Mouse (Mus musculus): Measurements from ENCODE around the gene Marcksl1. TPM values are rescaled to one million over a fixed set of nuclear protein-coding genes. Genes with fewer than 3 reads are reported as not detected.

Gene Marcksl1
- polyA plus RNA-seq, 1 experiment from 2014 or later = 1,591 TPM

DNA sequence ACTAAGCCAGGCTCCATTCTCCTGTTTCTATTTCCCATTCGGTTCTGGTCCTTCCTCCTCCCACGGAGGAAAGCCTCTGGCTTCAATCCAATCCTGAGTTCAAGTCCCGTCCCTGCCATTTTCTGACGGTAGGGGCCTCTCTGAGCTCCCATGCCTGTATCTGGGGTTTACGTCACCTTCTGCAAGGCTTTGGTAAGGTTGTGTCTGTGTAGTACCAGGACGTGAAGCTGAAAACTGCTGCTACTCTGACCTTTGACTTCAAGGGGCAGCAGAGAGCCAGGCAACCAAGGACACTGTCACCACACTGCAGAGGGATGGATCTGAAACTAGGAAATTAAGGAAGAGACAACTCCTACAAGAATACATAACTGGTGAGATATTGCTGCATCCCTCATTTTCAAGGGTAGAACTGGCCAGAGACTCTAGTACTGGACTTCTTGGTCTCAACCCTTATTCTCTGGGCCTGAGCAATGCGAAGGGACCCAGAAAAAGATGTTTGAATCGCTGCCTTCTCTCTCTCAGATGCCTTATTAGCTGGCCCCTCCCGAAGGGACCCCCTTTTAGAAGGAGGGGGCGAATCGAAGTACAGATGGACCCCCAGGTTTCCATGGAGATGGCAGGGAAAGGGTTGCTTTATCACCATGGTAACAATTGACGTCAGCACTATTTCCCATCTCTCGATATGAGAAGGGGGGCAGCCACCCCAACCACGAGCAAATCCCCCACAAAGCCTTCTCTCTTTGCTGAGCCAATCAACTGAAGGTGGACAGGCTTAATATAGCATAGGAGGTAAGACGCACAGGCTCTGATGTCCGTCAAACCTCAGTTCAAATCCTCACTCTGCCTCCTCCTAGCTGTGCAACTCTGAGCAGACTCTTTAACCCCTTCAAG lies 17.5 kb upstream of the Marcksl1 start:
- ATAC-seq (ENCODE audit: insufficient number of reproducible peaks, low FRiP score, low TSS enrichment, low read depth) (no peak), DNase-seq (ENCODE audit: low spot score) (no peak)
- no peak overlapping the region for H3K9ac ChIP-seq (ENCODE audit: low read length)
- no peaks in the 10 kb centered on the region for H3K36me3 ChIP-seq (ENCODE audit: control insufficient read depth, insufficient read depth, low read length)
- no peaks in the 10 kb centered on the region for H3K9me3 ChIP-seq (ENCODE audit: control insufficient read depth, low read length)
- peaks cover 13% of the 10 kb centered on the region for H3K4me1 ChIP-seq (ENCODE audit: control insufficient read depth, insufficient read depth, low read length)
- no peak overlapping the region for H3K4me3 ChIP-seq (ENCODE audit: low read depth, low read length)
- WGBS = 40% methylated on average over 16 of the region's 16 CpGs
- no peak overlapping the region for H3K27ac ChIP-seq (replicated peaks; ENCODE audit: low read depth, low read length)
- H3K27me3 ChIP-seq (ENCODE audit: control insufficient read depth, insufficient read depth, low read length) = peaks cover 14% of the 10 kb centered on the region
- no peak overlapping the region for H3K4me2 ChIP-seq (ENCODE audit: low read depth, severe bottlenecking)

DNA sequence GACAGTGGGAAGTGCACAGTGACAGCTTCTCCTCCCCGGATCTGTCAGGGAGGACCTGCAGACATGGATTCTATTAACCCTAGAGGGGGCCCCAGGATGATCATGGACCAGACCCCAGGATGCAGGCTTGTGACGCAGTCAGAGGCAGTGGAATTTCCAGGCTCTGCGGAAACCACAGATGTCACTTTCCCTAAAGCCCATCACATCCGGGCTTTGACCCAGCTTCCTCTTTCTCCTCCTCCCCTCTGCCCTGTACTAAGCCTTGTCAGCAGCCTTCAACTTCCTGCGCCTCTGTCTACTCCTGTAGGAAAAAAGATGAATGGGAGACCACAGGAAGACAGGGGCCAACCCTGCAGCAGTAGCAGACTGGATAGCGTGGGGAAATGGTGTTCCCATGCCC lies 16.8 kb upstream of the Marcksl1 start:
- peaks cover 7% of the 10 kb centered on the region for H3K27me3 ChIP-seq (ENCODE audit: control insufficient read depth, insufficient read depth, low read length)
- H3K4me3 ChIP-seq (ENCODE audit: low read depth, low read length) = no peak overlapping the region
- no peak overlapping the region for H3K27ac ChIP-seq (replicated peaks; ENCODE audit: low read depth, low read length)
- no peak overlapping the region for H3K4me2 ChIP-seq (ENCODE audit: low read depth, severe bottlenecking)
- H3K9me3 ChIP-seq (ENCODE audit: control insufficient read depth, low read length) = no peaks in the 10 kb centered on the region
- ATAC-seq (ENCODE audit: insufficient number of reproducible peaks, low FRiP score, low TSS enrichment, low read depth) (no peak), DNase-seq (ENCODE audit: low spot score) (no peak)
- 41% methylated on average over 6 of the region's 6 CpGs for WGBS
- no peak overlapping the region for H3K9ac ChIP-seq (ENCODE audit: low read length)
- H3K36me3 ChIP-seq (ENCODE audit: control insufficient read depth, insufficient read depth, low read length) = no peaks in the 10 kb centered on the region
- peaks cover 6% of the 10 kb centered on the region for H3K4me1 ChIP-seq (ENCODE audit: control insufficient read depth, insufficient read depth, low read length)

DNA sequence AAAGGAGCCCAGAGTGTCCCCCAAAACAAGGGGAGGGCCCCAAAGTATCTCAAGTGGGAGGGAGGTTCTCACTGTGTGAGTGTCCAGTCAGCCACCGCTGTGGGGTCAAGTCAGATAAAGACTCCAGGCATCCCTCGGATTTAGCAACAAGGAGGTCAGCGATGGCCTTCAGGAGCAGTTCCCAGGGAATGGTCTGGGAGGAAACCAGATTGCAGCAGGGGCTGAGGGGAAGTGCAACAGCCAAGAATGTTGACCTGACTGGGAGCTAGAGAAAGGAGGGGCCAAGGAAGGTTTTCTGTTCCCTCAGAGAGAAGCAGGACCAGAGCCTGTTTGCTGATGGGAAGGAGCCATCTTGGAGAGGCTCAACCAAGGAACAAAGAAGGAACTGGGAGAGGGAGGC lies 14.4 kb upstream of the Marcksl1 start:
- DNase-seq (ENCODE audit: low spot score) (no peak), ATAC-seq (ENCODE audit: insufficient number of reproducible peaks, low FRiP score, low TSS enrichment, low read depth) (no peak)
- Histone ChIP-seq H3K9ac (ENCODE audit: low read length) (no peak overlapping the region), H3K4me3 (ENCODE audit: low read depth, low read length) (no peak overlapping the region), H3K4me1 (ENCODE audit: control insufficient read depth, insufficient read depth, low read length) (peaks cover 5% of the 10 kb centered on the region; the same call in 1 of the 2 replicates), H3K27me3 (ENCODE audit: control insufficient read depth, insufficient read depth, low read length) (no peaks in the 10 kb centered on the region), H3K4me2 (ENCODE audit: low read depth, severe bottlenecking) (no peak overlapping the region), H3K9me3 (ENCODE audit: control insufficient read depth, low read length) (no peaks in the 10 kb centered on the region), H3K27ac (replicated peaks; ENCODE audit: low read depth, low read length) (no peak overlapping the region), H3K36me3 (ENCODE audit: control insufficient read depth, insufficient read depth, low read length) (no peaks in the 10 kb centered on the region)
- WGBS = 77% methylated on average over 3 of the region's 3 CpGs

DNA sequence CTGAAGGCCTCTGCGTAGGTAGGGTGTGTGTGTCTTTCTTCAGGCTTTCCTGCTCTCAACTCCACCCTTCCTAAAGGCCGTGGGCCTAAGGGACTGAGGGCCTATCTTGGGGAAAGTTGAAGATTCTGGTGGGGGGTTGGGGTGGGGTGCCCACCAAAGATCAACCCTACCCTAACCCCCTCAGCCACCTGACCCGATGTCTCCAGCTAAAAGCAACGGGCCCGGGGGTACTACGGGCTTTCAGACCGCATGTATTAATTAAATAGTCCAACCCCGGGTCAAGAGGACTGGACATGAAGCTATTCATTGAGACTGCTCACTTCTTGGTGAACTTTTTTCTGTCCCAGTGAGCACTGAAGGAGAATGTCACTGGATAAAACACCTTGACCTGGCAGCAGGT lies 13.4 kb upstream of the Marcksl1 start:
- WGBS = 80% methylated on average over 8 of the region's 8 CpGs
- Histone ChIP-seq H3K4me3 (ENCODE audit: low read depth, low read length) (no peak overlapping the region), H3K4me2 (ENCODE audit: low read depth, severe bottlenecking) (peak overlapping the region; percentile 53), H3K9me3 (ENCODE audit: control insufficient read depth, low read length) (no peaks in the 10 kb centered on the region), H3K4me1 (ENCODE audit: control insufficient read depth, insufficient read depth, low read length) (peaks cover 5% of the 10 kb centered on the region; the same call in 1 of the 2 replicates), H3K27me3 (ENCODE audit: control insufficient read depth, insufficient read depth, low read length) (no peaks in the 10 kb centered on the region), H3K9ac (ENCODE audit: low read length) (no peak overlapping the region; the same call in 1 of the 2 replicates), H3K27ac (replicated peaks; ENCODE audit: low read depth, low read length) (peak overlapping the region; percentile 70; the same call in 1 of the 2 replicates), H3K36me3 (ENCODE audit: control insufficient read depth, insufficient read depth, low read length) (no peaks in the 10 kb centered on the region)
- ATAC-seq (ENCODE audit: insufficient number of reproducible peaks, low FRiP score, low TSS enrichment, low read depth) = no peak
- DNase-seq (ENCODE audit: low spot score) = no peak

DNA sequence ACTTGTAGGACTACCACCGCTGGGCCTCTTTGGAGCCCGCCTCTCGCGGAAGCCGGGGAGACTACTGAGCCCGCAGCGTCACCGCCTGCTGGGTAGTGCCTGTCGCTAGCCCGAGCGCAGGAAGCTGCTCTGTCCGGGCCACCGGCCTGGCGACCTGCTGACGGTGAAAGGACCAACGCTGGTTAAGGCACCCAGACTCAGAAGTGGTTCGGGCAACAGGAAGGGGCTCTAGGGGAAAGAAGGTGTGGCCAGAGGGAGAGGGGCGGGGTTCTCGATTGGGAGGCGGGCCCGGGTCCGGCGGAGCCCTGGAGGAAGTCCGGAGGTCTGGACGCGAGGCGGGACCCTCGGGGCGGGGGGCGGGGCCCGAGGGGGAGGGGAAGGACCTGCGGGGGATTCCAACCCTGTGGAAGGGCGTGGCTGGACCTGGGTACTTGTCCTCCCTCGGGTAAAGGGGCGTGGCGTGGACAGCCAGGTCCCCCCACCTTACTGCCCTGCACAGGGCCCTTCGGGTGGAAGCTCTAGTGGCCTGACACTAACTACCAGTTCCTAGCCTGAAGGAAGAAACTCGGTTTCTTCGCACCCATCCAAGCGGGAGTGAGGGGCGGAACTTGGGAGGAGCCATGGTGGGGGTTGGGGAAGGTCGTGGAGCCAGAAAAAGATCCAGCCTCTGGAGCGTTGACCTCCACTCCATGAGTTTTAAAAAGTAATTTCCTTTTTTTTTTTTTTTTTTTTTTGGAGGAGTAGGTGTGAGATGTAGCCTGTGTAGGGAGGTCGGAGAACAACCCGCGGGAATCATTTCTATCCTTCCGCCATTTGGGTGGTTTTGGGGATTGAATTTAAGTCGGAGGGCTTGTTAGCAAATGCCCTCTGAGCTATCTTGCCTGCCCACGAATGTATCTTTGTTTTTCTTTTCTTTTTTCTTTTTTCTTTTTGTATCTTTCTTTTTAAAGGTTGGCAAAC lies 12.5 kb upstream of the Marcksl1 start:
- peak; percentile 96 for DNase-seq (ENCODE audit: low spot score)
- H3K4me2 ChIP-seq (ENCODE audit: low read depth, severe bottlenecking) = peak overlapping the region; percentile 53
- H3K9ac ChIP-seq (ENCODE audit: low read length) = peak overlapping the region; percentile 62
- 2% methylated on average over 47 of the region's 49 CpGs for WGBS
- H3K4me3 ChIP-seq (ENCODE audit: low read depth, low read length) = peak overlapping the region; percentile 41
- H3K4me1 ChIP-seq (ENCODE audit: control insufficient read depth, insufficient read depth, low read length) = peaks cover 5% of the 10 kb centered on the region; the same call in 1 of the 2 replicates
- H3K36me3 ChIP-seq (ENCODE audit: control insufficient read depth, insufficient read depth, low read length) = no peaks in the 10 kb centered on the region
- H3K27ac ChIP-seq (replicated peaks; ENCODE audit: low read depth, low read length) = peak overlapping the region; percentile 70
- ATAC-seq (ENCODE audit: insufficient number of reproducible peaks, low FRiP score, low TSS enrichment, low read depth) = peak; percentile 88
- H3K27me3 ChIP-seq (ENCODE audit: control insufficient read depth, insufficient read depth, low read length) = no peaks in the 10 kb centered on the region
- no peaks in the 10 kb centered on the region for H3K9me3 ChIP-seq (ENCODE audit: control insufficient read depth, low read length)

DNA sequence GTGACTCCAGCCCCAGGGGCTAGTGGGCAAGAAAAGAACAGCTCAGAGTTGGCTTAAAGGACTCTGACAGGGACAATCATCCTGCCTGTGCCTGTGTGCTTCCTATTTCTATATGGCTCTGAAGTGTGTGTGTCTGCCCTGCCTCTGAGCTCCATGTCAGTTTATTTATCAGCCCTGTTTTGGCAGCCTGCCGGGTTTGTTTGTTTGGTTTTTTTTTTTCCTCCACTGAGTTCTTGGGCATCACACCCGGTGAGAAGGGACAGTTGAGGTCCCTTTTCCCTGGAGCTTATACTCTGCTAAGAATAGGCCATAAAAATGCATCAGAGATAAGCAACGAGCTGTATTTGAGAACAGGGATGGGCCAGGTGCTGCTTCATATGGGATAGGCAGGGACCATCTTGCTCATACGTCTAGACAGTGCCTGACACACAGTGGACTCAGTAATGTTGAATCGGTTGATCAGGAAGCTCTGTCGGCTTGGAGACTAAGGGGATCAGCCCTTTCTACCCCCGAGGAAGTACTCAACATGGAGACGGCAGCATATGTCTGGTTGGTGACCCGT lies 11.0 kb upstream of the Marcksl1 start:
- Histone ChIP-seq H3K4me1 (ENCODE audit: control insufficient read depth, insufficient read depth, low read length) (no peaks in the 10 kb centered on the region; the same call in 1 of the 2 replicates), H3K4me3 (ENCODE audit: low read depth, low read length) (no peak overlapping the region), H3K9me3 (ENCODE audit: control insufficient read depth, low read length) (no peaks in the 10 kb centered on the region), H3K4me2 (ENCODE audit: low read depth, severe bottlenecking) (no peak overlapping the region), H3K36me3 (ENCODE audit: control insufficient read depth, insufficient read depth, low read length) (no peaks in the 10 kb centered on the region), H3K27me3 (ENCODE audit: control insufficient read depth, insufficient read depth, low read length) (no peaks in the 10 kb centered on the region), H3K27ac (replicated peaks; ENCODE audit: low read depth, low read length) (no peak overlapping the region), H3K9ac (ENCODE audit: low read length) (no peak overlapping the region)
- 73% methylated on average over 9 of the region's 9 CpGs for WGBS
- no peak for ATAC-seq (ENCODE audit: insufficient number of reproducible peaks, low FRiP score, low TSS enrichment, low read depth)
- DNase-seq (ENCODE audit: low spot score) = no peak

DNA sequence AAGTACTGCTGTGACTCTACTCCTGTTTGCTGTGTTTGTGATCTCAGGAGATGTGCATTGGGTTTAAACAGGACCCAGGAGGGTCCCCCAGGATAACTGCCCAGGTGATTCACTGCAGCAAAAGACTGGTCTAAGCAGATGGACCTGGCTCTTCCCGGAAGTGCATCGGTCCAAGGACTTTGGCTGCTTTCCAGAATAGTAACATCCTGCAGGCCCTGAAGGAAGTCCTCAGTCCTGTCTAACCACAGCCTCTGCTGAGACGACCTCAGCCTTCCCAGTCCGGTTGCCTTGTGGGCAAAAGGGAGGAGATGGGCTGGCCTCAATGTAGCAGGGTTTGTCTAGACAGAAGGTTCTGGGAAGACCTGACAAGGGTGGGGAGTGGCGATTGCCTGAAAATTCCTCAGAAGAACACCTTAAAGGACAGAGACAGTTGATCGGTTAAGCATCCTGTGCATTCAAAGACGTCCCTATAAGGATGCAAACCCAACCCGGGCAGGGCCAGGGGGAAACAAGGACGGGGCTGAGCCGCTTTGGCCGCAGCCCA lies 10.4 kb upstream of the Marcksl1 start:
- no peak overlapping the region for H3K9ac ChIP-seq (ENCODE audit: low read length)
- WGBS = 79% methylated on average over 11 of the region's 11 CpGs
- H3K27ac ChIP-seq (replicated peaks; ENCODE audit: low read depth, low read length) = no peak overlapping the region
- no peak overlapping the region for H3K4me3 ChIP-seq (ENCODE audit: low read depth, low read length)
- no peaks in the 10 kb centered on the region; the same call in 1 of the 2 replicates for H3K4me1 ChIP-seq (ENCODE audit: control insufficient read depth, insufficient read depth, low read length)
- no peaks in the 10 kb centered on the region for H3K27me3 ChIP-seq (ENCODE audit: control insufficient read depth, insufficient read depth, low read length)
- no peaks in the 10 kb centered on the region for H3K36me3 ChIP-seq (ENCODE audit: control insufficient read depth, insufficient read depth, low read length)
- DNase-seq (ENCODE audit: low spot score) (no peak), ATAC-seq (ENCODE audit: insufficient number of reproducible peaks, low FRiP score, low TSS enrichment, low read depth) (no peak)
- no peak overlapping the region for H3K4me2 ChIP-seq (ENCODE audit: low read depth, severe bottlenecking)
- no peaks in the 10 kb centered on the region for H3K9me3 ChIP-seq (ENCODE audit: control insufficient read depth, low read length)

DNA sequence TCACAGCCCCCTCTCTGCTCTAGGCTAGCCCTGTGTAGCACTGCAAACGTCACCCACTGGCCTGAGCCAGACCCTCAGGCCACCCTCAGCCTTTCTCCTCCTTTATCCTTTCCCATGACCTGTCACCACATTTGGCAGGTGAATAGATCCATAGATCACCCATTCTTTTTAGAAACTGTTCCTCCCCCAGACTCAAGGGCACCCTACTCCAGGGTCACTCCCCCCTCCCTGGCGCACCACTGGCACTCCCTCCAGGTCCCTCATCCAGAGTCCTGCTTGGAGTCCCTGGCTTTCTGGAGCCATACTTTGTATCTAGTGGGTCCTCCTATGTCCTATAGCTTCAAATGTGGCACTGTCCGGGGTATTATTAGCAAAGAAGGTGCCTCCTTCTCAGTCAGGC lies 7.9 kb upstream of the Marcksl1 start:
- Histone ChIP-seq H3K4me1 (ENCODE audit: control insufficient read depth, insufficient read depth, low read length) (no peaks in the 10 kb centered on the region), H3K9ac (ENCODE audit: low read length) (no peak overlapping the region), H3K36me3 (ENCODE audit: control insufficient read depth, insufficient read depth, low read length) (no peaks in the 10 kb centered on the region), H3K4me3 (ENCODE audit: low read depth, low read length) (no peak overlapping the region), H3K27me3 (ENCODE audit: control insufficient read depth, insufficient read depth, low read length) (no peaks in the 10 kb centered on the region), H3K4me2 (ENCODE audit: low read depth, severe bottlenecking) (no peak overlapping the region), H3K9me3 (ENCODE audit: control insufficient read depth, low read length) (no peaks in the 10 kb centered on the region), H3K27ac (replicated peaks; ENCODE audit: low read depth, low read length) (no peak overlapping the region)
- ATAC-seq (ENCODE audit: insufficient number of reproducible peaks, low FRiP score, low TSS enrichment, low read depth) (no peak), DNase-seq (ENCODE audit: low spot score) (no peak)
- 82% methylated on average over 3 of the region's 3 CpGs for WGBS

Measured in limb, embryonic 11.5 days (tissue).